Mouse (Mus musculus) forebrain, embryonic 15.5 days (tissue): ENCODE measurements around the gene Tmem45a. TPM values are rescaled to one million over a fixed set of nuclear protein-coding genes. Genes with fewer than 3 reads are reported as not detected.
"Not testable (repeated sequence)": the region's sequence is repeated elsewhere in the genome, so short reads cannot be mapped to it uniquely, and the experiment has no call there.

ENCODE experiments used
- ATAC-seq: fragments of 200-750 bp; cut with Nextera tagmentation; replicated peaks from 2 replicates; pipeline ENCODE4 v1.8.0; 2017; ENCODE audit warnings: mild to moderate bottlenecking, moderate TSS enrichment, moderate library complexity
- H3K27ac ChIP-seq: fragments of 300-500 bp; sonication (generic); replicated peaks from 2 replicates; pipeline ENCODE4 v1.5.1; 2015; ENCODE audit warnings: mild to moderate bottlenecking, inconsistent platforms
- H3K27me3 ChIP-seq: fragments of 300-500 bp; sonication (generic); 2 replicates; pipeline ENCODE4 v1.6.1; 2015; ENCODE audit warnings: inconsistent platforms
- H3K36me3 ChIP-seq: fragments of 300-500 bp; sonication (generic); 2 replicates; pipeline ENCODE4 v1.6.1; 2015; ENCODE audit warnings: mild to moderate bottlenecking, inconsistent platforms
- H3K4me1 ChIP-seq: fragments of 300-500 bp; sonication (generic); 2 replicates; pipeline ENCODE4 v1.6.1; 2015; ENCODE audit warnings: inconsistent platforms
- H3K4me2 ChIP-seq: fragments of 300-500 bp; sonication (generic); replicated peaks from 2 replicates; pipeline ENCODE4 v1.6.1; 2015; ENCODE audit warnings: mild to moderate bottlenecking, inconsistent platforms
- H3K4me3 ChIP-seq: fragments of 300-500 bp; sonication (generic); 2 replicates; pipeline ENCODE4 v1.5.1; 2015; ENCODE audit warnings: mild to moderate bottlenecking, inconsistent platforms
- H3K9ac ChIP-seq: fragments of 300-500 bp; sonication (generic); replicated peaks from 2 replicates; pipeline ENCODE4 v1.6.1; 2015; ENCODE audit warnings: mild to moderate bottlenecking, inconsistent platforms
- H3K9me3 ChIP-seq: fragments of 300-500 bp; sonication (generic); 2 replicates; pipeline ENCODE4 v1.6.1; 2016; ENCODE audit warnings: inconsistent platforms
- WGBS: fragments of 180-500 bp; shearing (Covaris S2); methylation state at CpG from one replicate; pipeline ENCODE4 v1.1.7; 2015; ENCODE audit warnings: mixed read lengths; 5-methylcytosine and 5-hydroxymethylcytosine counted together
- polyA plus RNA-seq: library from polyadenylated mRNA; unstranded; fragments of >200 nt; fragmentation: Nextera tagmentation; extraction: Ambion mirVana; gene quantifications from 2 replicates; pipeline ENCODE4 v1.2.1, GENCODE M21; 2015

Tmem45a gene
- 2.6 and 2.7 TPM in 2 replicates for polyA plus RNA-seq

- Histone ChIP-seq H3K4me3 (peak within 1 kb of the TSS; percentile 48), H3K9ac (peak within 1 kb of the TSS; percentile 33; the same call in 1 of the 2 replicates), H3K4me2 (peak within 1 kb of the TSS; percentile 80), H3K36me3 (no peaks in the 10 kb centered on the region), H3K9me3 (no peaks in the 10 kb centered on the region), H3K27me3 (no peaks in the 10 kb centered on the region), H3K27ac (no peak within 1 kb of the TSS), H3K4me1 (no peaks in the 10 kb centered on the region)
- ATAC-seq: peak; percentile 100
- 5% methylated on average over 24 of the region's 25 CpGs for WGBS
These were observed at the start of gene Tmem45a for GRCm38 (mm10) chr16:56885824-56886615. TSS of gene Tmem45a (minus strand) at chr16:56886166.

GRCm38 (mm10) chr16:56928023-56928422 lies 42.1 kb upstream of the Tmem45a start, which contains the start of gene Lnp1:
TSS of gene Lnp1 (minus strand) at chr16:56928061.
- Histone ChIP-seq H3K4me2 (no peak within 1 kb of the TSS), H3K4me3 (no peak within 1 kb of the TSS), H3K27me3 (no peaks in the 10 kb centered on the region), H3K9ac (no peak within 1 kb of the TSS), H3K9me3 (no peaks in the 10 kb centered on the region), H3K27ac (no peak within 1 kb of the TSS), H3K4me1 (no peaks in the 10 kb centered on the region), H3K36me3 (no peaks in the 10 kb centered on the region)
- no peak for ATAC-seq
- 55% methylated on average over 3 of the region's 3 CpGs for WGBS

GRCm38 (mm10) chr16:56920102-56920657 lies 34.2 kb upstream of the Tmem45a start:
- H3K9me3 ChIP-seq: no peaks in the 10 kb centered on the region
- H3K4me3 ChIP-seq: no peak overlapping the region
- ATAC-seq: peak; percentile 84
- no peaks in the 10 kb centered on the region for H3K36me3 ChIP-seq
- no peak overlapping the region for H3K27ac ChIP-seq
- H3K27me3 ChIP-seq: no peaks in the 10 kb centered on the region
- 27% methylated on average over 8 of the region's 8 CpGs for WGBS
- H3K4me1 ChIP-seq: no peaks in the 10 kb centered on the region
- H3K9ac ChIP-seq: no peak overlapping the region
- no peak overlapping the region for H3K4me2 ChIP-seq

GRCm38 (mm10) chr16:56917230-56917629 lies 31.3 kb upstream of the Tmem45a start:
- ATAC-seq: no peak
- WGBS: 91% methylated on average over 7 of the region's 7 CpGs
- no peak overlapping the region for H3K4me2 ChIP-seq
- H3K4me3 ChIP-seq: no peak overlapping the region
- H3K4me1 ChIP-seq: no peaks in the 10 kb centered on the region
- no peaks in the 10 kb centered on the region for H3K36me3 ChIP-seq
- no peak overlapping the region for H3K27ac ChIP-seq
- H3K9me3 ChIP-seq: no peaks in the 10 kb centered on the region
- H3K27me3 ChIP-seq: no peaks in the 10 kb centered on the region
- H3K9ac ChIP-seq: no peak overlapping the region

GRCm38 (mm10) chr16:56908986-56909385 lies 23.0 kb upstream of the Tmem45a start:
- Histone ChIP-seq H3K27ac (no peak overlapping the region), H3K27me3 (no peaks in the 10 kb centered on the region), H3K9ac (no peak overlapping the region), H3K36me3 (no peaks in the 10 kb centered on the region), H3K9me3 (no peaks in the 10 kb centered on the region), H3K4me3 (no peak overlapping the region), H3K4me2 (no peak overlapping the region), H3K4me1 (no peaks in the 10 kb centered on the region)
- WGBS: 63% methylated on average over 5 of the region's 5 CpGs
- no peak for ATAC-seq

- not testable (repeated sequence) for H3K4me2 ChIP-seq, H3K27ac ChIP-seq, H3K9me3 ChIP-seq, H3K9ac ChIP-seq, H3K36me3 ChIP-seq, H3K4me3 ChIP-seq, ATAC-seq, H3K4me1 ChIP-seq, H3K27me3 ChIP-seq
- WGBS: 58% methylated on average over 3 of the region's 3 CpGs
These were observed 16.2 kb upstream of the Tmem45a start for GRCm38 (mm10) chr16:56902206-56902605.

- Histone ChIP-seq H3K36me3 (no peaks in the 10 kb centered on the region), H3K27ac (no peak overlapping the region), H3K4me1 (no peaks in the 10 kb centered on the region), H3K27me3 (no peaks in the 10 kb centered on the region), H3K9ac (no peak overlapping the region), H3K9me3 (no peaks in the 10 kb centered on the region), H3K4me2 (no peak overlapping the region), H3K4me3 (no peak overlapping the region)
- WGBS: 93% methylated on average over 5 of the region's 5 CpGs
- no peak for ATAC-seq
These were observed 5.6 kb upstream of the Tmem45a start for GRCm38 (mm10) chr16:56891583-56891982.

GRCm38 (mm10) chr16:56886616-56887116 lies 700 bp upstream of the Tmem45a start:
- Histone ChIP-seq H3K4me2 (peak overlapping the region; percentile 80), H3K9ac (peak overlapping the region; percentile 33; the same call in 1 of the 2 replicates), H3K4me3 (peak overlapping the region; percentile 48), H3K9me3 (no peaks in the 10 kb centered on the region), H3K36me3 (no peaks in the 10 kb centered on the region), H3K4me1 (no peaks in the 10 kb centered on the region), H3K27ac (no peak overlapping the region), H3K27me3 (no peaks in the 10 kb centered on the region)
- ATAC-seq: no peak
- WGBS: 22% methylated on average over 9 of the region's 9 CpGs

GRCm38 (mm10) chr16:56884811-56885210 lies 1.2 kb downstream of the Tmem45a start:
- ATAC-seq: no peak
- H3K4me1 ChIP-seq: no peaks in the 10 kb centered on the region
- no peak overlapping the region for H3K4me2 ChIP-seq
- no peaks in the 10 kb centered on the region for H3K36me3 ChIP-seq
- no peaks in the 10 kb centered on the region for H3K27me3 ChIP-seq
- H3K27ac ChIP-seq: no peak overlapping the region
- H3K9me3 ChIP-seq: no peaks in the 10 kb centered on the region
- H3K9ac ChIP-seq: no peak overlapping the region
- 99% methylated on average over 6 of the region's 6 CpGs for WGBS
- no peak overlapping the region for H3K4me3 ChIP-seq

- Histone ChIP-seq H3K9me3 (no peaks in the 10 kb centered on the region), H3K27me3 (no peaks in the 10 kb centered on the region), H3K27ac (no peak overlapping the region), H3K4me2 (no peak overlapping the region), H3K36me3 (no peaks in the 10 kb centered on the region), H3K9ac (no peak overlapping the region), H3K4me3 (no peak overlapping the region), H3K4me1 (no peaks in the 10 kb centered on the region)
- 38% methylated on average over 2 of the region's 2 CpGs for WGBS
- ATAC-seq: no peak
These were observed 12.6 kb downstream of the Tmem45a start for GRCm38 (mm10) chr16:56873410-56873809.

GRCm38 (mm10) chr16:56870458-56870857 lies 15.5 kb downstream of the Tmem45a start:
- no peak overlapping the region for H3K27ac ChIP-seq
- no peaks in the 10 kb centered on the region for H3K36me3 ChIP-seq
- no peak for ATAC-seq
- H3K4me2 ChIP-seq: no peak overlapping the region
- no peaks in the 10 kb centered on the region for H3K27me3 ChIP-seq
- H3K9ac ChIP-seq: no peak overlapping the region
- no peaks in the 10 kb centered on the region for H3K4me1 ChIP-seq
- no peaks in the 10 kb centered on the region for H3K9me3 ChIP-seq
- 84% methylated on average over 3 of the region's 3 CpGs for WGBS
- H3K4me3 ChIP-seq: no peak overlapping the region

GRCm38 (mm10) chr16:56868361-56868760 lies 17.6 kb downstream of the Tmem45a start:
- WGBS: 79% methylated on average over 5 of the region's 5 CpGs
- ATAC-seq: no peak
- H3K9ac ChIP-seq: no peak overlapping the region

More at GRCm38 (mm10) chr16:56868361-56868760, 17.6 kb downstream of the Tmem45a start:
- Histone ChIP-seq H3K4me2 (no peak overlapping the region), H3K27me3 (no peaks in the 10 kb centered on the region), H3K4me1 (no peaks in the 10 kb centered on the region), H3K9me3 (no peaks in the 10 kb centered on the region), H3K36me3 (no peaks in the 10 kb centered on the region), H3K27ac (no peak overlapping the region), H3K4me3 (no peak overlapping the region)
